Mouse (Mus musculus): Measurements from ENCODE around the gene Cd79b. TPM values are rescaled to one million over a fixed set of nuclear protein-coding genes. Genes with fewer than 3 reads are reported as not detected.

Cd79b gene
- polyA plus RNA-seq (2015; fragmentation: Nextera tagmentation; extraction: Ambion mirVana): 1.0 and 2.8 TPM in 2 replicates

- H3K4me3 ChIP-seq: no peak within 1 kb of the TSS; the same call in 1 of the 2 replicates
- H3K27ac ChIP-seq: no peak within 1 kb of the TSS
- no peak for ATAC-seq (replicated peaks; ENCODE audit: insufficient number of reproducible peaks, insufficient read depth, low FRiP score, low read depth)
- no peaks in the 10 kb centered on the region for H3K27me3 ChIP-seq
- no peak within 1 kb of the TSS for H3K9ac ChIP-seq
- peaks cover 7% of the 10 kb centered on the region for H3K4me1 ChIP-seq (replicated peaks)
- peak within 1 kb of the TSS; percentile 9; the same call in 1 of the 2 replicates for H3K4me2 ChIP-seq
- H3K36me3 ChIP-seq: no peaks in the 10 kb centered on the region
- no peaks in the 10 kb centered on the region for H3K9me3 ChIP-seq (replicated peaks)
- 66% methylated on average over 9 of the region's 9 CpGs for WGBS
Measured at GRCm38 (mm10) chr11:106314333-106314812, at the start of gene Cd79b. Gene Cd79b, minus strand, starts transcription at chr11:106314762.

- Histone ChIP-seq H3K9me3 (replicated peaks) (no peaks in the 10 kb centered on the region), H3K27me3 (no peaks in the 10 kb centered on the region), H3K36me3 (no peaks in the 10 kb centered on the region), H3K9ac (no peak overlapping the region), H3K4me2 (no peak overlapping the region), H3K4me1 (replicated peaks) (peaks cover 10% of the 10 kb centered on the region), H3K27ac (no peak overlapping the region), H3K4me3 (no peak overlapping the region)
- ATAC-seq (replicated peaks; ENCODE audit: insufficient number of reproducible peaks, insufficient read depth, low FRiP score, low read depth): no peak
- WGBS: 33% methylated on average over 5 of the region's 5 CpGs
Measured at GRCm38 (mm10) chr11:106359350-106359749, 44.8 kb upstream of the Cd79b start.

- no peak for ATAC-seq (replicated peaks; ENCODE audit: insufficient number of reproducible peaks, insufficient read depth, low FRiP score, low read depth)
- H3K27ac ChIP-seq: 0 out of 2 replicates have a peak overlapping the region, but pooled peaks have one; percentile 9
Measured at GRCm38 (mm10) chr11:106355382-106356128, 41.0 kb upstream of the Cd79b start.

GRCm38 (mm10) chr11:106354181-106354580, 39.6 kb upstream of the Cd79b start:
- Histone ChIP-seq H3K4me1 (replicated peaks) (peaks cover 14% of the 10 kb centered on the region), H3K36me3 (no peaks in the 10 kb centered on the region), H3K27ac (no peak overlapping the region), H3K4me3 (no peak overlapping the region), H3K9me3 (replicated peaks) (no peaks in the 10 kb centered on the region), H3K9ac (no peak overlapping the region), H3K4me2 (no peak overlapping the region), H3K27me3 (no peaks in the 10 kb centered on the region)
- no peak for ATAC-seq (replicated peaks; ENCODE audit: insufficient number of reproducible peaks, insufficient read depth, low FRiP score, low read depth)
- WGBS: 48% methylated on average over 1 of the region's 1 CpGs

More at GRCm38 (mm10) chr11:106355382-106356128, 41.0 kb upstream of the Cd79b start:
- WGBS: 44% methylated on average over 19 of the region's 19 CpGs
- Histone ChIP-seq H3K4me2 (0 out of 2 replicates have a peak overlapping the region, but pooled peaks have one; percentile 21), H3K27me3 (no peaks in the 10 kb centered on the region), H3K9ac (no peak overlapping the region), H3K4me1 (replicated peaks) (peaks cover 14% of the 10 kb centered on the region), H3K4me3 (no peak overlapping the region), H3K9me3 (replicated peaks) (no peaks in the 10 kb centered on the region), H3K36me3 (no peaks in the 10 kb centered on the region)

GRCm38 (mm10) chr11:106353188-106353587, 38.6 kb upstream of the Cd79b start, which contains the start of gene Scn4a:
Gene Scn4a, minus strand, starts transcription at chr11:106353288.
- no peak within 1 kb of the TSS for H3K9ac ChIP-seq
- no peak for ATAC-seq (replicated peaks; ENCODE audit: insufficient number of reproducible peaks, insufficient read depth, low FRiP score, low read depth)
- no peak within 1 kb of the TSS for H3K27ac ChIP-seq
- peaks cover 14% of the 10 kb centered on the region for H3K4me1 ChIP-seq (replicated peaks)
- H3K27me3 ChIP-seq: no peaks in the 10 kb centered on the region
- no peak within 1 kb of the TSS for H3K4me3 ChIP-seq
- 82% methylated on average over 12 of the region's 12 CpGs for WGBS
- H3K36me3 ChIP-seq: no peaks in the 10 kb centered on the region
- no peak within 1 kb of the TSS for H3K4me2 ChIP-seq
- H3K9me3 ChIP-seq (replicated peaks): no peaks in the 10 kb centered on the region

- 47% methylated on average over 4 of the region's 4 CpGs for WGBS
Measured at GRCm38 (mm10) chr11:106351941-106352340, 37.4 kb upstream of the Cd79b start.

DNA sequence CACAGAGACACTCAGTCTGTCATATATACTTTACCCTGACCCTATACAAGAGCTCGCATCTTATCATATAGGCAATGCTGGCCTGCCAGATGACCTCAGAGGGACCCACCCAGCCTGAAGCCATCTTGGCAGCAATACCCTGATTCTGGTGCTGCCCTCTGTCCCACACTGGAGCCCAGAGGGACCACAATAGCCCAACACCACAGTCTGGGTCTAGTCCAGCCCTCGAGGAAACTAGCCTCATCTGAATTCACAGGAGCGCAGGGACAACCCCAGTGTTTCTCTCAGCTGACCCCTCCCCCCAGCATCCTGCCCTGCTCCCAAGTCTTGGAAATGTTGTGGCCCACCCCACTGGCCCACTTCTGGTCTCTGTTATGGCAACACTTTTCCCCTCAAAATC, 36.7 kb upstream of the Cd79b start:
- H3K36me3 ChIP-seq: no peaks in the 10 kb centered on the region
- H3K9me3 ChIP-seq (replicated peaks): no peaks in the 10 kb centered on the region
- peaks cover 14% of the 10 kb centered on the region for H3K4me1 ChIP-seq (replicated peaks)
- no peak overlapping the region for H3K27ac ChIP-seq
- H3K4me3 ChIP-seq: no peak overlapping the region
- no peak for ATAC-seq (replicated peaks; ENCODE audit: insufficient number of reproducible peaks, insufficient read depth, low FRiP score, low read depth)
- 52% methylated on average over 3 of the region's 3 CpGs for WGBS
- H3K27me3 ChIP-seq: no peaks in the 10 kb centered on the region
- H3K9ac ChIP-seq: no peak overlapping the region
- H3K4me2 ChIP-seq: no peak overlapping the region

More at GRCm38 (mm10) chr11:106351941-106352340, 37.4 kb upstream of the Cd79b start:
- Histone ChIP-seq H3K9ac (no peak overlapping the region), H3K9me3 (replicated peaks) (no peaks in the 10 kb centered on the region), H3K4me2 (no peak overlapping the region), H3K4me1 (replicated peaks) (peaks cover 14% of the 10 kb centered on the region), H3K27ac (no peak overlapping the region), H3K4me3 (no peak overlapping the region), H3K36me3 (no peaks in the 10 kb centered on the region), H3K27me3 (no peaks in the 10 kb centered on the region)
- ATAC-seq (replicated peaks; ENCODE audit: insufficient number of reproducible peaks, insufficient read depth, low FRiP score, low read depth): no peak

DNA sequence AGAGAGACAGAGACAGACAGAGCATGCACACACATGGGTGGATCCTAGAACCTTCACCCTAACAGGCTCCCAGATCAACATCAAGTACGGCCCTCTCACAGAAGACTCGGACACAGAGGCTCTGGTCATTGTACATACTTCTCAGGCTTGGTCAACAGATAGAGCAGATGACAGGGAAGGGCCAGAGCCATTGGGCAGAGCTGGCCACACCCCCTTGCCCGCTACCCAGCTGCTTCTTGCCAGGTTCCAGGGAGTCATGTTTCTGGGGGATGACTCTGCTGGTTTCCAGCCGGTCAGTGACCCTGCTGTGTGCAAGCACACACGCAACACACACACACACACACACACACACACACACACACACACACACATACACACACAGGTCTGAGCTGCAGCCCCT, 36.3 kb upstream of the Cd79b start:
- WGBS: 55% methylated on average over 5 of the region's 5 CpGs
- ATAC-seq (replicated peaks; ENCODE audit: insufficient number of reproducible peaks, insufficient read depth, low FRiP score, low read depth): no peak
- Histone ChIP-seq H3K4me1 (replicated peaks) (peaks cover 12% of the 10 kb centered on the region), H3K4me3 (no peak overlapping the region), H3K9ac (no peak overlapping the region), H3K4me2 (no peak overlapping the region), H3K27ac (no peak overlapping the region), H3K27me3 (no peaks in the 10 kb centered on the region), H3K36me3 (no peaks in the 10 kb centered on the region), H3K9me3 (replicated peaks) (no peaks in the 10 kb centered on the region)

- no peaks in the 10 kb centered on the region for H3K36me3 ChIP-seq
- no peaks in the 10 kb centered on the region for H3K9me3 ChIP-seq (replicated peaks)
- H3K9ac ChIP-seq: no peak overlapping the region
- H3K27me3 ChIP-seq: no peaks in the 10 kb centered on the region
- ATAC-seq (replicated peaks; ENCODE audit: insufficient number of reproducible peaks, insufficient read depth, low FRiP score, low read depth): no peak
- H3K4me3 ChIP-seq: no peak overlapping the region
- 64% methylated on average over 6 of the region's 6 CpGs for WGBS
- no peak overlapping the region for H3K27ac ChIP-seq
- 0 out of 2 replicates have a peak, but pooled peaks cover 5% of the 10 kb centered on the region for H3K4me1 ChIP-seq (replicated peaks)
- no peak overlapping the region for H3K4me2 ChIP-seq
Measured at GRCm38 (mm10) chr11:106349772-106350171, 35.2 kb upstream of the Cd79b start.

DNA sequence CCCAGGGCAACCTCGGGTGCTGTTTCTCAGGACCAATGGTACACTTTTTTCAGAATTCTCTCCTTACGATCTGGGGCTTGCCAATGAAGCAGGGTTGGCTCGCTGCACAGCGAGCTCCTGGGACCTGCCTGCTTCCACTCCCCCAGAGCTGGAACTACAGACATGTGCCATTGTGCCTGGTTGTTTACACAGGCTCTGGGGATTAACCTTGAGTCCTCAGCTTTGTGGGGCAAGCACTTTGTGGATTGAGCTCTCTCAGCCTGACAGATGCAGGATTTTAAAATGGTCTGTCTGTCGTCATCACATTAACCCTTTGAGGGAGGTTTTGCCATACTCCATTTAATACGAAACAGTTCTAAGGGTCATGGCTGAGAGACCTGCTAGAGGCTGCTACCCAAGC, 30.3 kb upstream of the Cd79b start:
- Histone ChIP-seq H3K9ac (no peak overlapping the region), H3K27ac (no peak overlapping the region), H3K4me1 (replicated peaks) (peaks cover 5% of the 10 kb centered on the region; the same call in 1 of the 2 replicates), H3K4me2 (no peak overlapping the region), H3K36me3 (no peaks in the 10 kb centered on the region), H3K9me3 (replicated peaks) (no peaks in the 10 kb centered on the region), H3K27me3 (no peaks in the 10 kb centered on the region), H3K4me3 (no peak overlapping the region)
- ATAC-seq (replicated peaks; ENCODE audit: insufficient number of reproducible peaks, insufficient read depth, low FRiP score, low read depth): no peak
- 48% methylated on average over 6 of the region's 6 CpGs for WGBS

DNA sequence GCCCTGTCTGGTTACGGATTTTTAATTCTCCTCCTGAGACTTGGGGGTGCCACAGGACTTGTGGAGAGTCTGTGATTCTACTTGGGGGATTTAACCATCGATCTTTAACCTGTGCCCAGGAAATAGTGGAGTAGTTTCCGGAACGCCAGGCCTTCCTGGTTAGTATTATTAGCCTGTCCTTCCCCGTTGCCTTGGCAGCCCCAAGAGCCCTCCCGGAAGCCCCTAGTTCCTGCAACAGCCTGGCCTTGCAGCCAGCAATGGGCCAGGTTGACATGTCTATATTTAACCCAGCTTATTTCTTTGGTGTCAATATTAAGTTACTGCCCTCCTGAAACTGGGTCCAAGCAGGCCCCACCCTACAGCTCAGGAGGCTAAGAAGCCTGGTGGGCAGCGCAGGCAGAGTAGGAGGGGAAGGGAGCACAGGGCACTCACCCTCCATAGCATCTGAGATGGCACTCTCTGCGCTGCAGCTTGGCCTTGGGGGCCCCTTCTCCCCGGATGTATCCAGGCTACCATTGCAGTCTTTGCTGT, 26.5 kb upstream of the Cd79b start:
- H3K27ac ChIP-seq: no peak overlapping the region
- no peaks in the 10 kb centered on the region for H3K9me3 ChIP-seq (replicated peaks)
- H3K27me3 ChIP-seq: no peaks in the 10 kb centered on the region
- no peak overlapping the region for H3K4me3 ChIP-seq
- 70% methylated on average over 9 of the region's 9 CpGs for WGBS
- H3K9ac ChIP-seq: no peak overlapping the region
- no peaks in the 10 kb centered on the region for H3K36me3 ChIP-seq
- H3K4me2 ChIP-seq: no peak overlapping the region
- ATAC-seq (replicated peaks; ENCODE audit: insufficient number of reproducible peaks, insufficient read depth, low FRiP score, low read depth): no peak
- H3K4me1 ChIP-seq (replicated peaks): peaks cover 5% of the 10 kb centered on the region; the same call in 1 of the 2 replicates

Data from heart, embryonic 15.5 days (tissue).